Mouse (Mus musculus) gonadal fat pad, adult 2 months (tissue): ENCODE measurements around the gene Bcas3. TPM values are rescaled to one million over a fixed set of nuclear protein-coding genes. Genes with fewer than 3 reads are reported as not detected.

Source experiments
- DNase-seq: peaks from one replicate; pipeline ENCODE4 v3.0.0-alpha.2; 2012; ENCODE audit warnings: low read depth
- polyA plus RNA-seq: library from polyadenylated mRNA; depleted of rRNA; stranded (reverse); fragments of >200 nt; gene quantifications from 2 replicates; pipeline ENCODE4 v1.2.3, GENCODE M21; 2012

The Bcas3 gene
- polyA plus RNA-seq, 1 experiment: 46.8 TPM

- no peak for DNase-seq
Observed at GRCm38 (mm10) chr11:85751171-85751570, 398.2 kb downstream of the Bcas3 start.

- DNase-seq: no peak
Observed at GRCm38 (mm10) chr11:85754631-85755502, 401.9 kb downstream of the Bcas3 start.

DNA sequence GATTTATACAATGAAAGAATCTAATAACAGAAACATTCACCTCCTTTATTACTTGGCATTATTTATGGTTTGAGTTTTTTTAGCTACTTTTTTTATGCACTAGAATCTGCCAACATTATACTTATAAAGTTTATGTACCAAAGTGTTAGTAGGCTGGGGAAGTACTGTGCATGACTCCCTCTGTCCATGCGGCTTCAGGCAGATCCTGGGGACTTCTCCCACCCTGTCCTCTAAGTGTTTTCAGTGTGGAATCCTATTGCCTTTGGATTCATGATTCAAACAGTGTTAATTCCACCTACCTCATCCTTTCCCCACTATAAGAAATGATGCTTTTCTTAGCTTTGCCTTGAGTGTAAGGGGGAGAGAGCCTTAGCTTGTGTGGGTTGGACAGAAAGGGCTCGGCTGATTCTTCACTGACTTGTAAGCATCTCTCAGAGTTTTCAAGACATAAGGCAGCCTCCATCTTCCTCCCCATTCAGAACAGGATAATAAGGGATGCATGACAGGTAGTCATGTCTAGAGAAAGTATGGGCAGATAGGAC is 402.6 kb downstream of the Bcas3 start:
- no peak for DNase-seq

GRCm38 (mm10) chr11:85758891-85759290 is 405.9 kb downstream of the Bcas3 start:
- no peak for DNase-seq

DNA sequence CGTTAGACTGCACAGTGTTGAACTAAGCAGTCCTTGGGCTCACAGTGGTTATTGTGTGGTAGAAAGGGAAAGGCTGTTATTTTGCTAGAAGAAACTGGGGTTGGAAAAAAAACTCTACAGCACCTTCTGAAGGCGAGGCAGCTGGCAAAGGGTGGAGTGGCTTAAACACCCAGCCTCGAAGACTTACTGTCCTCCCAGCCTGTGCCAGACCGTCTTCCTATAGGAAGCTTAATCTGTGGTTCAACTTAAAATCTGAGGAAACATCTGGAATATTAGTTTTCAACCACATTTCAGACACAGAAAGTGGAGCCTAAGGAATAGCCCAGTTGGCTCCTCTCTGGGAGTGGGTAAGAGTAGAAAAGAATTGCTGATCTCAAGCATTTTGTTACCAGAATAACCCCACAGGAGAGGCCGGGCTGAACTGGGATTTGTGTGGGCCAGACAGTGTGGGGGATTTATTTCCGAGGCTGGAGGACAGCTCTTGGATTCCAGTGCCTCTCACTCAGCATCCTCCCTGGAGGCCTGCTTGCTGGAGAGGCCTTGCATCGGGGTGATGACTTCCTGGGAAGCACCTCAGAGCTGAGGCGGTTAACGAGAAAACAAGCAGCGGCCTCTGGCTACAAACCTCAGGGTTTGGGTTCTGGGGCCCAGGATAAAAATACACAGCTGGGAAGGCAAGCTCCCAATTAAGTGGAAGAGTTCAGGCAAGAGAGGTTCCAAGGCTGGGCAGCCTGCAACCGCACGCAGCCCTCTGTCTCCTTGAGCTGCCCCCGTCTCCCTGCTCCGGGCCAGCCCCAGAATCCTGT is 406.9 kb downstream of the Bcas3 start:
- DNase-seq: no peak

DNA sequence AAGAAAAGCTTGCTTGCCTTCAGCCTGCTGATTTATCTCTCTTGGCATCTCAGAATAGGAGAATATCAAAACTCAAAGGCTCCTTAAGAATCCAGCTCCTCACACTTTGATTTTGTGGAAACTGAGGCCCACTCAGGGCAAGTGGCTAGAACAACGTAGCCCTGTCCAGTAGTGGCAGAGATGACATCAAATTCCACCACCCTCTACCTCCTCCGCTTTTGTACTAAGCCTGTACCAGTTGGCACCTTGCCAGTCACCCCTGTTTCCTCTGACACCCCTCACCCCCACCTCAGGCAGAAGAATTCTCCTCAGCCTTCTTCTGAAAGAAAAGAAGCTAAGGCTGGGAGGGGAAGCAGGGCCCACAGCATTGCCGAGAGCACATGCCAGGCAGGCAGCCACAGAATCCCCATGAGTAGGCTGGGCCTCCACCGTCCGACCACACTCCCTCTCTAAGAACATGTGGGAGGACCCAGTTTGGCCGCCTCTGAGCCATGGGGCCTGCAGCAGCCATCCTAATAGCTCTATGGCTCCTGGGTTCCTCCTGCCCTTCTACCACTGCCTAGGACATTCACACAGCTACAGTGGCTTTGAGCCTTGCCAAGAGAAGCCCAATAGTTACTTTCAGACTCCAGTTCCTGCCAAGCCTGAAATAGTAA is 407.6 kb downstream of the Bcas3 start:
- no peak for DNase-seq

- DNase-seq: no peak
Observed at GRCm38 (mm10) chr11:85761170-85761569, 408.2 kb downstream of the Bcas3 start.

DNA sequence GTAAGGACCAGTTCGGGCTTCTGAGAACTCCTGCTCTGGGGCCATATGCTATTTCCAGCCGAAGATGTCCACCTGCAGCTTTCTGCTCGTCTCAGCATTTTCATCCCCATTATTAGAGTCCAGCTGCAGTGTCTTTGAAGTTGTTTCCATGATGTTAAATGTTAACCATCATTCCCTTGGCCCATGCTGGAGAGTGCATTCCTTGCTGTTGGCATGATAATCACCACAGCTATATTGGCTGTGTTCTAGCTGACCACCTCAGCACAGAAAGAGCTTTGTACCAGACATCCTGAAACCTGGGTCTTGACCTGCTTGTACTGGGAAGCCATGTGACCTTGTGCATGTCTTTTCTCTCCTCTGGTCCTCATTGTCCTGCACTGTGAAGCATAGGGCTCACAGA is 410.7 kb downstream of the Bcas3 start:
- DNase-seq: no peak

DNA sequence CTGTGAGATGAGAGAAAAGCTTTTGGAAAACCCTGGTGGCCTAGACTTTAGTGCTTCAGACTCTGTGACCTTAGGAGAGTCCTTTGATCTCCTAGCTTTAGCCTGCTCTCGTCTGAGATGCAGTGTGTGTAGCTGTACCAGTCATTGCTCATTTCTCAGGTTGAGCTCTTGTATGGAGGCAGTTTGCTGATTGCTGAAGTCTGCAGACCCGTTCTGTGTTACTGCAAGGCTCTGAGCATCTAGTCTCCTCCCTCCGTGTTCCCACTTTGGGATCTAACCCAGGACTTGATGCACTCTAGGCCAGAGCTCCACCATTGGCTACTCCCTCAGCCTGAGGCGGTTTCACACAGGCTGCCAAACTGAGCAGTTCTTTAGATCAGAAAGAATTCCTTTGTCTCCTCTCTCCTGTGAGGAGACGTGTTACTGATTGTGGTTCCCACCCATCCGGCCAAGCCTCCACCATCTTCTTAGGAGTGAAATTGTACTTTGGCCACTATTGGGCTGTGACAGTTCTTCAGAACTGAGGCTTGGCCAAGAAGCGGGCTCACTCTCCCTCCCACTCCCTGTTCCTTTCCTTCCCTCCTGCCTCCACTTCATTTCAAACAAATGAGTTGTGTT is 413.2 kb downstream of the Bcas3 start:
- DNase-seq: no peak

DNA sequence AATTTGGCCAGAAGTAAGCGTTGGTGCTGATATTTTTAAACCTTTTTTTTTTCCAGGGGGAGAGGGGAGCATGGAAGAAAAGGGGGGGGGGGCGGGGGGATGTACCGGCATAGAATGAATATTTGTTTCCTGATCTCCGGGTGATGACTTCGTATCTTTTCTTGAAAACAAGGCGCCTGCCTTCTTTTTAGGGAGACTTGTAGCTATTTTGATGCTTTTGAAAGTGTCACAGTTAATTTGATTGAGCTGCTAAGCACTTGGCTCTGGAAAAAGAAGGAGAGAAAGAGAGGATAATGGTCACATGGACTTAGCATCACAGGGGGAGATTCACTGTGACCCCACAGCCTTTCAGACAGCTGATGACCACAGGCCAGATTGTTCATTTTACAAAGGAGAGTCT is 413.8 kb downstream of the Bcas3 start:
- DNase-seq: no peak

GRCm38 (mm10) chr11:85769740-85770139 is 416.8 kb downstream of the Bcas3 start:
- DNase-seq: no peak

DNA sequence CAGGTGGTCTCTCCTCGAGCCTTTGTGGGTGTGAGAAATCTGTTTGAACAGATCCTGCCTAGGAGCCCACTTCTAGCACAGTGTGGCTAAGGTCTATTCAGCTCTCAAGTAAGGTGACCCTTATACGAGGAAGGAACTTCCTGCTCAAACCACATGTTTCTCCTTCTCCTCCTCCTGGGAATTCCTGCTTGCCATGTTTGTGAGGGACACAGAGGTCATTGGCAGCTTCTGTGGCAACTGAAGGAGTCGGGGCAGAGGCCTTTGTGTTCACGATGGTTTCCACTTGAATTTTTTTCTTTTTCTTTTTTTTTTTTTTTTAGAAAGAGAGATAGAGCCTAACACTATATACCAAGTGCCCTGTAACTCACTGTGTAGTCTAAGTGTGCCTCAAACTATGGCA is 420.4 kb downstream of the Bcas3 start:
- DNase-seq: no peak

- no peak for DNase-seq
Observed at GRCm38 (mm10) chr11:85774707-85775106, 421.7 kb downstream of the Bcas3 start.

GRCm38 (mm10) chr11:85775492-85775891 is 422.5 kb downstream of the Bcas3 start:
- no peak for DNase-seq

DNA sequence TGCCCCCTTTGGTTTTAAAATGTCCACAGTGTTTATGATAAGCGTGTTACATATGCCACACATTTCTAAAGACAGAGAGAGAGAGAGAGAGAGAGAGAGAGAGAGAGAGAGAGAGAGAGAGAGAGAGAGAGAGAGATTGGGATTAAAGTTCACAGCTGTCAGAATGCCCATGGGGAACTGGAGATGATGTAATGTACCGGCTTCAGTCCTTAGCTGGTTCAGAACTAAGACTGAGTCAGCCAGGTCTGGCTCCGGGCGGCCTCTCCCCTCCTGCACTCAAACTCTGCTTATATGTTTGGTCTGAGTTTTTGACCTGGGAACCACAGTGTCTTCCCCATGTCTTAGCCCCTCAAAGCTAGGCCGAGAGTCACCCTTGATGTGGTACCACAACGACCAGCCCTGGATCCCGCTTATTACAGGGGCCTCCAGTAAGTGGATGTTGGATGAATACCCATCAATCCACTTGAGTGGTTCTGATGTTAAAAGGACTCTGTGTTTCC is 423.9 kb downstream of the Bcas3 start:
- no peak for DNase-seq

GRCm38 (mm10) chr11:85777950-85778349 is 425.0 kb downstream of the Bcas3 start:
- DNase-seq: no peak

GRCm38 (mm10) chr11:85780303-85780702 is 427.3 kb downstream of the Bcas3 start:
- DNase-seq: no peak

- DNase-seq: no peak
Observed at GRCm38 (mm10) chr11:85786113-85786718, 433.2 kb downstream of the Bcas3 start.

GRCm38 (mm10) chr11:85789750-85790149 is 436.8 kb downstream of the Bcas3 start:
- no peak for DNase-seq

DNA sequence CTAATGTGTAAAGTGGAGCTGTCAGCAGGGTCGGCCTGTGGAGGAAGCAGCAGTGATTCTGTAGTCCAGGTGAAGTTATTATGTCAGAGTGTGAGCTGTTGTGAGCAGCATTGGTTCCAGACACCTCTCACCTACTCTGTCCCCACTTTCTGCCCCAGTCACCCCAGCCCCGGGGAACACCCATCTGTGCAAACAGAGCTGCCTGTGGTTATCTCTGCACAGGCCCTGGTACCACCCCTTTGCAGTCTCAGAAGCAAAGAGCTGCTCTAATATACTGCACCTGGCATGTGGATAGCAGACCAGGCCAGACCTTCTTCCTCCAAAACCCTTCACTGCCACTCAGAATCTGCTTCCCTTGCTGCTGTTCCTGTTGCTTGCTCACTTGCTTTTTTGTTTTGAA is 437.3 kb downstream of the Bcas3 start:
- no peak for DNase-seq

- no peak for DNase-seq
Observed at GRCm38 (mm10) chr11:85791212-85791611, 438.2 kb downstream of the Bcas3 start.
